Mouse (Mus musculus): ENCODE results near the gene Tmem128. TPM values are rescaled to one million over a fixed set of nuclear protein-coding genes. Genes with fewer than 3 reads are reported as not detected.

The Tmem128 gene
- polyA plus RNA-seq, 1 experiment from 2014 or later = 99.1 TPM

- Histone ChIP-seq H3K27me3 (ENCODE audit: control insufficient read depth, insufficient read depth, low read length) (no peaks in the 10 kb centered on the region), H3K4me1 (ENCODE audit: control insufficient read depth, insufficient read depth, low read length) (no peaks in the 10 kb centered on the region), H3K4me3 (ENCODE audit: low read depth, low read length) (no peak overlapping the region), H3K36me3 (ENCODE audit: control insufficient read depth, insufficient read depth, low read length) (no peaks in the 10 kb centered on the region), H3K27ac (ENCODE audit: low read depth, low read length) (no peak overlapping the region), H3K9me3 (ENCODE audit: control insufficient read depth, low read length) (no peaks in the 10 kb centered on the region), H3K4me2 (ENCODE audit: low read depth) (no peak overlapping the region), H3K9ac (ENCODE audit: low read length) (no peak overlapping the region)
- DNase-seq (ENCODE audit: low spot score) (no peak), ATAC-seq (ENCODE audit: insufficient read depth, low FRiP score, low TSS enrichment) (no peak)
- 89% methylated on average over 12 of the region's 12 CpGs for WGBS
These were observed 41.9 kb downstream of the Tmem128 start for GRCm38 (mm10) chr5:38301761-38302411.

- Histone ChIP-seq H3K9me3 (ENCODE audit: control insufficient read depth, low read length) (no peaks in the 10 kb centered on the region), H3K27ac (ENCODE audit: low read depth, low read length) (no peak overlapping the region), H3K4me3 (ENCODE audit: low read depth, low read length) (no peak overlapping the region), H3K36me3 (ENCODE audit: control insufficient read depth, insufficient read depth, low read length) (no peaks in the 10 kb centered on the region), H3K4me2 (ENCODE audit: low read depth) (no peak overlapping the region), H3K27me3 (ENCODE audit: control insufficient read depth, insufficient read depth, low read length) (no peaks in the 10 kb centered on the region), H3K9ac (ENCODE audit: low read length) (no peak overlapping the region), H3K4me1 (ENCODE audit: control insufficient read depth, insufficient read depth, low read length) (no peaks in the 10 kb centered on the region)
- no peak for ATAC-seq (ENCODE audit: insufficient read depth, low FRiP score, low TSS enrichment)
- 27% methylated on average over 12 of the region's 12 CpGs for WGBS
- no peak for DNase-seq (ENCODE audit: low spot score)
These were observed 42.7 kb downstream of the Tmem128 start for GRCm38 (mm10) chr5:38302651-38303050.

GRCm38 (mm10) chr5:38305241-38305640 is 45.3 kb downstream of the Tmem128 start:
- WGBS = 72% methylated on average over 2 of the region's 2 CpGs
- ATAC-seq (ENCODE audit: insufficient read depth, low FRiP score, low TSS enrichment) (no peak), DNase-seq (ENCODE audit: low spot score) (no peak)
- Histone ChIP-seq H3K9ac (ENCODE audit: low read length) (no peak overlapping the region), H3K9me3 (ENCODE audit: control insufficient read depth, low read length) (no peaks in the 10 kb centered on the region), H3K4me3 (ENCODE audit: low read depth, low read length) (no peak overlapping the region), H3K36me3 (ENCODE audit: control insufficient read depth, insufficient read depth, low read length) (no peaks in the 10 kb centered on the region), H3K27me3 (ENCODE audit: control insufficient read depth, insufficient read depth, low read length) (no peaks in the 10 kb centered on the region), H3K4me2 (ENCODE audit: low read depth) (no peak overlapping the region), H3K27ac (ENCODE audit: low read depth, low read length) (no peak overlapping the region), H3K4me1 (ENCODE audit: control insufficient read depth, insufficient read depth, low read length) (no peaks in the 10 kb centered on the region)

GRCm38 (mm10) chr5:38307255-38308101 is 47.5 kb downstream of the Tmem128 start:
- H3K36me3 ChIP-seq (ENCODE audit: control insufficient read depth, insufficient read depth, low read length) = no peaks in the 10 kb centered on the region
- H3K27ac ChIP-seq (ENCODE audit: low read depth, low read length) = no peak overlapping the region
- H3K9me3 ChIP-seq (ENCODE audit: control insufficient read depth, low read length) = no peaks in the 10 kb centered on the region
- peak overlapping the region; percentile 53 for H3K4me2 ChIP-seq (ENCODE audit: low read depth)
- no peaks in the 10 kb centered on the region for H3K27me3 ChIP-seq (ENCODE audit: control insufficient read depth, insufficient read depth, low read length)
- WGBS = 9% methylated on average over 26 of the region's 26 CpGs
- H3K4me1 ChIP-seq (ENCODE audit: control insufficient read depth, insufficient read depth, low read length) = no peaks in the 10 kb centered on the region
- DNase-seq (ENCODE audit: low spot score) (peak; percentile 93), ATAC-seq (ENCODE audit: insufficient read depth, low FRiP score, low TSS enrichment) (peak; percentile 78)
- peak overlapping the region; percentile 24; the same call in 1 of the 2 replicates for H3K4me3 ChIP-seq (ENCODE audit: low read depth, low read length)
- no peak overlapping the region for H3K9ac ChIP-seq (ENCODE audit: low read length)

- H3K4me3 ChIP-seq (ENCODE audit: low read depth, low read length) = no peak overlapping the region
- ATAC-seq (ENCODE audit: insufficient read depth, low FRiP score, low TSS enrichment) (0 out of 2 replicates have a peak, but pooled peaks have one; percentile 32), DNase-seq (ENCODE audit: low spot score) (peak; percentile 41)
- no peaks in the 10 kb centered on the region for H3K27me3 ChIP-seq (ENCODE audit: control insufficient read depth, insufficient read depth, low read length)
- H3K9me3 ChIP-seq (ENCODE audit: control insufficient read depth, low read length) = no peaks in the 10 kb centered on the region
- H3K4me2 ChIP-seq (ENCODE audit: low read depth) = no peak overlapping the region
- WGBS = 50% methylated on average over 5 of the region's 5 CpGs
- no peaks in the 10 kb centered on the region for H3K36me3 ChIP-seq (ENCODE audit: control insufficient read depth, insufficient read depth, low read length)
- no peak overlapping the region for H3K27ac ChIP-seq (ENCODE audit: low read depth, low read length)
- no peak overlapping the region for H3K9ac ChIP-seq (ENCODE audit: low read length)
- no peaks in the 10 kb centered on the region for H3K4me1 ChIP-seq (ENCODE audit: control insufficient read depth, insufficient read depth, low read length)
These were observed 48.9 kb downstream of the Tmem128 start for GRCm38 (mm10) chr5:38308873-38309272.

GRCm38 (mm10) chr5:38309795-38310194 is 49.8 kb downstream of the Tmem128 start:
- H3K4me2 ChIP-seq (ENCODE audit: low read depth) = no peak overlapping the region

More at GRCm38 (mm10) chr5:38309795-38310194, 49.8 kb downstream of the Tmem128 start:
- Histone ChIP-seq H3K36me3 (ENCODE audit: control insufficient read depth, insufficient read depth, low read length) (no peaks in the 10 kb centered on the region), H3K4me3 (ENCODE audit: low read depth, low read length) (no peak overlapping the region), H3K27me3 (ENCODE audit: control insufficient read depth, insufficient read depth, low read length) (no peaks in the 10 kb centered on the region), H3K9me3 (ENCODE audit: control insufficient read depth, low read length) (no peaks in the 10 kb centered on the region), H3K27ac (ENCODE audit: low read depth, low read length) (no peak overlapping the region), H3K4me1 (ENCODE audit: control insufficient read depth, insufficient read depth, low read length) (no peaks in the 10 kb centered on the region), H3K9ac (ENCODE audit: low read length) (no peak overlapping the region)
- no peak for ATAC-seq (ENCODE audit: insufficient read depth, low FRiP score, low TSS enrichment)
- no peak for DNase-seq (ENCODE audit: low spot score)
- WGBS = 76% methylated on average over 3 of the region's 3 CpGs

Other genes with a start within 250 kb of the Tmem128 start
- gene Stx18, start 221.4 kb upstream of the Tmem128 start, polyA plus RNA-seq (2014; fragmentation: Nextera tagmentation; extraction: Ambion mirVana) = 42.9 and 53.2 TPM in 2 replicates
- 85.1 and 99.9 TPM in 2 replicates for gene Nsg1, start 100.3 kb upstream of the Tmem128 start, polyA plus RNA-seq (2014; fragmentation: Nextera tagmentation; extraction: Ambion mirVana)
- gene Zbtb49, start 39.7 kb upstream of the Tmem128 start, polyA plus RNA-seq (2014; fragmentation: Nextera tagmentation; extraction: Ambion mirVana) = 15.7 and 19.6 TPM in 2 replicates
- gene Lyar, start 39.7 kb upstream of the Tmem128 start, polyA plus RNA-seq (2014; fragmentation: Nextera tagmentation; extraction: Ambion mirVana) = 102 and 117 TPM in 2 replicates
- not detected in 2 replicates for gene Otop1, start 15.8 kb downstream of the Tmem128 start, polyA plus RNA-seq (2014; fragmentation: Nextera tagmentation; extraction: Ambion mirVana)
- gene Drd5, start 59.2 kb downstream of the Tmem128 start, polyA plus RNA-seq (2014; fragmentation: Nextera tagmentation; extraction: Ambion mirVana) = not detected in 2 replicates
- 0.18 and 0.77 TPM in 2 replicates for gene Slc2a9, start 243.0 kb downstream of the Tmem128 start, polyA plus RNA-seq (2014; fragmentation: Nextera tagmentation; extraction: Ambion mirVana)

Data from neural tube, embryonic 11.5 days (tissue).